Mouse (Mus musculus) limb, embryonic 11.5 days (tissue): Measurements from ENCODE around the gene Tyw3. TPM values are rescaled to one million over a fixed set of nuclear protein-coding genes. Genes with fewer than 3 reads are reported as not detected.

Source experiments
- ATAC-seq: fragments of 200-750 bp; cut with Nextera tagmentation; 2 replicates; pipeline ENCODE4 v1.8.0; 2017; ENCODE audit warnings: low read depth; ENCODE audit not compliant: insufficient number of reproducible peaks, low FRiP score, low TSS enrichment
- DNase-seq: peaks from one replicate; pipeline ENCODE4 v3.0.0-alpha.2; 2015; ENCODE audit warnings: low spot score
- H3K27ac ChIP-seq: fragments of 300-500 bp; sonication (generic); replicated peaks from 2 replicates; pipeline ENCODE4 v1.5.1; 2014; ENCODE audit warnings: low read depth, mild to moderate bottlenecking, low read length
- H3K27me3 ChIP-seq: fragments of 300-500 bp; sonication (generic); 2 replicates; pipeline ENCODE4 v1.6.1; 2014; ENCODE audit warnings: mild to moderate bottlenecking, low read length, mixed read lengths; ENCODE audit not compliant: control insufficient read depth, insufficient read depth
- H3K36me3 ChIP-seq: fragments of 300-500 bp; sonication (generic); 2 replicates; pipeline ENCODE4 v1.6.1; 2014; ENCODE audit warnings: mild to moderate bottlenecking, low read length, moderate library complexity, mixed read lengths; ENCODE audit not compliant: control insufficient read depth, insufficient read depth
- H3K4me1 ChIP-seq: fragments of 300-500 bp; sonication (generic); 2 replicates; pipeline ENCODE4 v1.6.1; 2014; ENCODE audit warnings: low read length, mixed read lengths; ENCODE audit not compliant: control insufficient read depth, insufficient read depth
- H3K4me2 ChIP-seq: fragments of 300-500 bp; sonication (generic); 2 replicates; pipeline ENCODE4 v1.6.1; 2014; ENCODE audit warnings: low read depth, mild to moderate bottlenecking, moderate library complexity; ENCODE audit not compliant: severe bottlenecking
- H3K4me3 ChIP-seq: fragments of 300-500 bp; sonication (generic); 2 replicates; pipeline ENCODE4 v1.5.1; 2014; ENCODE audit warnings: low read depth, low read length
- H3K9ac ChIP-seq: fragments of 300-500 bp; sonication (generic); 2 replicates; pipeline ENCODE4 v1.6.1; 2014; ENCODE audit warnings: mild to moderate bottlenecking, low read length
- H3K9me3 ChIP-seq: fragments of 300-500 bp; sonication (generic); 2 replicates; pipeline ENCODE4 v1.6.1; 2016; ENCODE audit warnings: low read length; ENCODE audit not compliant: control insufficient read depth
- WGBS: fragments of 180-500 bp; shearing (Covaris S2); extraction: QIAGEN DNeasy Blood & Tissue Kit; methylation state at CpG from one replicate; pipeline ENCODE4 v1.1.7; 2014; 5-methylcytosine and 5-hydroxymethylcytosine counted together
- polyA plus RNA-seq: library from polyadenylated mRNA; unstranded; fragments of >200 nt; fragmentation: Nextera tagmentation; extraction: Ambion mirVana; gene quantifications from 2 replicates; pipeline ENCODE4 v1.2.1, GENCODE M21; 2014

Gene Tyw3
- polyA plus RNA-seq, 1 experiment from 2014 or later: 22.4 TPM

DNA sequence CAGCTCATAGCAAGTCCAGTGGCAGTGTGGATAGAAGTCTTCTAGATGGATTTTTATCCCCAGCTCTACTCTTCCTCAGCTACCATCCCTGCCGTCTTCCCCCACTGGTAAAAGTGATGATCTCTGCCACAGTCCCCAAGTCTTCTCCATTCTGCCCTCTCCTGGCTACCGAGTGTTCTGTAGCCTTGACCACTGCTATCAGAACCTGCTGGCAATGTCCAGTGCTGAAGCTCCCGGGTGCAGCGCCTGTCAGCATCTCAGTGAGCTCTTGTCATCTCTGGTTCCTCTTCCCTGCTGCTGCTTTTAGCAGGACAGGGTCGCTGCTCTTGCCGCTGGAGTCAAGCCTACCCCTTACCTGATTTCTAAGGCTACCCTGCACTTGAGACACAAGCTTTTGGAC lies 70.3 kb downstream of the Tyw3 start:
- no peak for DNase-seq
- 39% methylated on average over 6 of the region's 6 CpGs for WGBS
- no peaks in the 10 kb centered on the region for H3K9me3 ChIP-seq

More for the DNA sequence above, 70.3 kb downstream of the Tyw3 start:
- no peak overlapping the region for H3K27ac ChIP-seq
- no peak overlapping the region for H3K9ac ChIP-seq
- no peak for ATAC-seq
- H3K4me2 ChIP-seq: no peak overlapping the region
- H3K27me3 ChIP-seq: no peaks in the 10 kb centered on the region
- H3K4me3 ChIP-seq: no peak overlapping the region
- H3K4me1 ChIP-seq: no peaks in the 10 kb centered on the region
- no peaks in the 10 kb centered on the region for H3K36me3 ChIP-seq

Other genes with a start within 250 kb of the Tyw3 start
- 29.0 and 29.2 TPM in 2 replicates for gene Cryz, start 393 bp downstream of the Tyw3 start, polyA plus RNA-seq
- 0.08 and 0.23 TPM in 2 replicates for gene Erich3, start 66.8 kb upstream of the Tyw3 start, polyA plus RNA-seq